Mouse (Mus musculus) MEL (cell line): ENCODE results near the gene Tprn. TPM values are rescaled to one million over a fixed set of nuclear protein-coding genes. Genes with fewer than 3 reads are reported as not detected.

ENCODE experiments used
- DNase-seq: peaks from one replicate; pipeline ENCODE4 v3.0.0; 2011; ENCODE audit warnings: low read depth, low spot score
- H3K27ac ChIP-seq: 2 replicates; pipeline ENCODE4 v1.5.1; 2012; ENCODE audit warnings: low read depth, mild to moderate bottlenecking, control low read depth, low read length, moderate library complexity; ENCODE audit not compliant: control insufficient read depth
- H3K27me3 ChIP-seq, 2 experiments: fragments of 150-350 bp in 1 of 2; sonication (generic) in 1 of 2; 2 replicates each; pipeline ENCODE4 v1.6.1; 2012; ENCODE audit warnings: low read length in 2 of 2, mild to moderate bottlenecking in 2 of 2, improper control_type of control experiment in 1 of 2, moderate library complexity in 1 of 2; ENCODE audit not compliant: insufficient read depth in 2 of 2, control insufficient read depth in 1 of 2
- H3K36me3 ChIP-seq, 2 experiments: 2 replicates each; pipeline ENCODE4 v1.6.1; 2012 to 2014; ENCODE audit warnings: low read length in 2 of 2, improper control_type of control experiment in 1 of 2, inconsistent platforms in 1 of 2, mild to moderate bottlenecking in 1 of 2; ENCODE audit not compliant: insufficient read depth in 2 of 2, control insufficient read depth in 1 of 2
- H3K4me1 ChIP-seq, 2 experiments: fragments of 150-350 bp in 1 of 2; sonication (generic) in 1 of 2; 2 replicates each; pipeline ENCODE4 v1.6.1; 2012; ENCODE audit warnings: low read length in 2 of 2, improper control_type of control experiment in 1 of 2, mild to moderate bottlenecking in 1 of 2; ENCODE audit not compliant: insufficient read depth in 2 of 2, control insufficient read depth in 1 of 2
- H3K4me3 ChIP-seq, 2 experiments: fragments of 150-350 bp in 1 of 2; sonication (generic) in 1 of 2; 2 replicates each; pipeline ENCODE4 v1.5.1; 2012; ENCODE audit warnings: low read depth in 2 of 2, low read length in 2 of 2, mild to moderate bottlenecking in 2 of 2, moderate library complexity in 2 of 2, control low read depth in 1 of 2, improper control_type of control experiment in 1 of 2; ENCODE audit not compliant: control insufficient read depth in 1 of 2, insufficient read depth in 1 of 2
- H3K79me2 ChIP-seq: 2 replicates; pipeline ENCODE4 v1.6.1; 2012; ENCODE audit warnings: mild to moderate bottlenecking, low read length, moderate library complexity; ENCODE audit not compliant: control insufficient read depth, poor library complexity, insufficient read depth
- H3K9ac ChIP-seq: 2 replicates; pipeline ENCODE4 v1.6.1; 2012; ENCODE audit warnings: low read depth, mild to moderate bottlenecking, control low read depth, low read length, moderate library complexity; ENCODE audit not compliant: control insufficient read depth, poor library complexity, severe bottlenecking
- H3K9me3 ChIP-seq: fragments of 150-350 bp; sonication (generic); replicated peaks from 2 replicates; pipeline ENCODE4 v1.6.1; 2012; ENCODE audit warnings: mild to moderate bottlenecking, low read length, improper control_type of control experiment, moderate library complexity; ENCODE audit not compliant: insufficient read depth
- BHLHE40 ChIP-seq: IDR thresholded peaks from 2 replicates; pipeline ENCODE4 v1.6.1; 2012; ENCODE audit warnings: low read depth, mild to moderate bottlenecking, inconsistent platforms, low read length, improper control_type of control experiment, borderline replicate concordance
- CTCF ChIP-seq, 3 experiments: IDR thresholded peaks in 2 of 3; conservative IDR thresholded peaks in 1 of 3; 2 replicates each; pipeline ENCODE4 v1.5.1; 2011 to 2012; ENCODE audit warnings: low read length in 3 of 3, low read depth in 2 of 3, mild to moderate bottlenecking in 2 of 3, improper control_type of control experiment in 1 of 3, inconsistent platforms in 1 of 3, mixed read lengths in 1 of 3, moderate library complexity in 1 of 3; ENCODE audit not compliant: control insufficient read depth in 1 of 3, insufficient read depth in 1 of 3, poor library complexity in 1 of 3, severe bottlenecking in 1 of 3
- E2F4 ChIP-seq: IDR thresholded peaks from 2 replicates; pipeline ENCODE4 v1.6.1; 2011; ENCODE audit warnings: low read depth, low read length, improper control_type of control experiment, borderline replicate concordance
- ELF1 ChIP-seq: IDR thresholded peaks from 2 replicates; pipeline ENCODE4 v1.6.1; 2014; ENCODE audit warnings: low read depth, mild to moderate bottlenecking, inconsistent platforms, low read length, improper control_type of control experiment, moderate library complexity
- MAX ChIP-seq: IDR thresholded peaks from 2 replicates; pipeline ENCODE4 v1.6.1; 2011; ENCODE audit warnings: low read length, improper control_type of control experiment
- MAZ ChIP-seq: IDR thresholded peaks from 2 replicates; pipeline ENCODE4 v1.6.1; 2012; ENCODE audit warnings: low read depth, mild to moderate bottlenecking, inconsistent platforms, low read length, improper control_type of control experiment
- MXI1 ChIP-seq: IDR thresholded peaks from 2 replicates; pipeline ENCODE4 v1.6.1; 2011; ENCODE audit warnings: mild to moderate bottlenecking, low read depth, low read length, improper control_type of control experiment
- MYC ChIP-seq: IDR thresholded peaks from 2 replicates; pipeline ENCODE4 v1.6.1; 2011; ENCODE audit warnings: low read depth, mild to moderate bottlenecking, low read length, improper control_type of control experiment, moderate library complexity
- NELFE ChIP-seq: IDR thresholded peaks from 2 replicates; pipeline ENCODE4 v1.6.1; 2011; ENCODE audit warnings: low read depth, low read length, improper control_type of control experiment
- NRF1 ChIP-seq: IDR thresholded peaks from 2 replicates; pipeline ENCODE4 v1.6.1; 2014; ENCODE audit warnings: low read depth, mild to moderate bottlenecking, inconsistent platforms, low read length, improper control_type of control experiment, moderate library complexity; ENCODE audit not compliant: poor library complexity, insufficient read depth, severe bottlenecking
- POLR2A ChIP-seq, 2 experiments: IDR thresholded peaks; 2 replicates each; pipeline ENCODE4 v1.6.1; 2011 to 2012; ENCODE audit warnings: low read length in 2 of 2, mild to moderate bottlenecking in 2 of 2, control low read depth in 1 of 2, improper control_type of control experiment in 1 of 2, low read depth in 1 of 2, moderate library complexity in 1 of 2; ENCODE audit not compliant: control insufficient read depth in 1 of 2, insufficient read depth in 1 of 2, poor library complexity in 1 of 2
- POLR2AphosphoS2 ChIP-seq: IDR thresholded peaks from 2 replicates; pipeline ENCODE4 v1.6.1; 2011; ENCODE audit warnings: low read length, improper control_type of control experiment
- POLR2AphosphoS5 ChIP-seq: IDR thresholded peaks from 2 replicates; pipeline ENCODE4 v1.6.1; 2012; ENCODE audit warnings: low read depth, borderline replicate concordance, mild to moderate bottlenecking, inconsistent platforms, low read length, moderate library complexity, mixed read lengths
- RAD21 ChIP-seq: IDR thresholded peaks from 2 replicates; pipeline ENCODE4 v1.6.1; 2011; ENCODE audit warnings: mild to moderate bottlenecking, low read depth, low read length, improper control_type of control experiment
- SMC3 ChIP-seq: IDR thresholded peaks from 2 replicates; pipeline ENCODE4 v1.6.1; 2011; ENCODE audit warnings: low read depth, low read length, improper control_type of control experiment
- UBTF ChIP-seq: IDR thresholded peaks from 2 replicates; pipeline ENCODE4 v1.6.1; 2012; ENCODE audit warnings: low read depth, mild to moderate bottlenecking, inconsistent platforms, low read length, improper control_type of control experiment, moderate library complexity, borderline replicate concordance; ENCODE audit not compliant: insufficient read depth
- USF1 ChIP-seq: IDR thresholded peaks from 2 replicates; pipeline ENCODE4 v1.6.1; 2014; ENCODE audit warnings: low read depth, mild to moderate bottlenecking, inconsistent platforms, low read length, improper control_type of control experiment, moderate library complexity
- USF2 ChIP-seq, 2 experiments: IDR thresholded peaks; 2 replicates each; pipeline ENCODE4 v1.6.1; 2011 to 2012; ENCODE audit warnings: improper control_type of control experiment in 2 of 2, low read length in 2 of 2, borderline replicate concordance in 1 of 2, inconsistent platforms in 1 of 2, low read depth in 1 of 2, mild to moderate bottlenecking in 1 of 2; ENCODE audit not compliant: insufficient read depth in 1 of 2
- ZC3H11A ChIP-seq: IDR thresholded peaks from 2 replicates; pipeline ENCODE4 v1.6.1; 2012; ENCODE audit warnings: low read depth, mild to moderate bottlenecking, inconsistent platforms, low read length, improper control_type of control experiment
- polyA plus RNA-seq, 2 experiments: library from polyadenylated mRNA; stranded (reverse) in 1 of 2; unstranded in 1 of 2; fragments of >175 nt in 1 of 2; fragments of >200 nt in 1 of 2; gene quantifications; 2 replicates each; pipeline versions ENCODE4 v1.2.1 to v1.2.4; 2012; ENCODE audit warnings: low replicate concordance in 2 of 2, low read depth in 1 of 2; ENCODE audit not compliant: insufficient read length in 2 of 2, insufficient read depth in 1 of 2, missing spikeins in 1 of 2
- total RNA-seq: library from RNA; depleted of rRNA; stranded (reverse); fragments of 300-350 nt; gene quantifications from 2 replicates; pipeline ENCODE4 v1.2.3, GENCODE M21; 2012

Gene Tprn
- total and polyA plus RNA-seq, 3 experiments, result 32.9 to 50.8 TPM; not detected in 1

DNA sequence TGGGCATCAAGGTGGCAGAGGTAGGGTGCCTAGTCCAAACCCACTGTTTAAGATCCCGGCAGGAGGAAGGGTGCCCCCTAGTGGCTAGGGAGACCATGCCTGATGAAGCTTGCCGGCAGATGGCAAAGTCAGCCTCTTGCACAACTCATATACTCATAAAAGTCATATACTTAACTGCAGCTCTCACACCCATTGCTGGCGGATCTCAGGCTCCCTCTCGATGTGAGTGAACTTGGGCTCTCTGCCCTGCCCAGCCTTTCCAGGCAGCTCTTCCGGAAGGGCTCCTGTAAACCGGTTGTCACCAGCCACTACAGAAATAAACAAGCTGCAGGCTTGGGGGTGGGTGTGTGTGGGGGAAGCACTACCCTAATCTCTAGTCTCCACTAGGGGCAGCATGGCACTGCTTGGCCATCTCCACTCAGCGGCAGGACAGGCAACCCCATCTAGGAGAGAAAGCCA lies 34.0 kb upstream of the Tprn start (continued):
- peak; percentile 83 for TF ChIP-seq MAZ
- peak; percentile 21 for TF ChIP-seq NELFE
- no peak for TF ChIP-seq USF2 (IDR thresholded peaks at IDR 0.05; ENCODE audit: borderline replicate concordance in 1 of 2, insufficient read depth in 1 of 2, low read depth in 1 of 2, low read length in 2 of 2)

DNA sequence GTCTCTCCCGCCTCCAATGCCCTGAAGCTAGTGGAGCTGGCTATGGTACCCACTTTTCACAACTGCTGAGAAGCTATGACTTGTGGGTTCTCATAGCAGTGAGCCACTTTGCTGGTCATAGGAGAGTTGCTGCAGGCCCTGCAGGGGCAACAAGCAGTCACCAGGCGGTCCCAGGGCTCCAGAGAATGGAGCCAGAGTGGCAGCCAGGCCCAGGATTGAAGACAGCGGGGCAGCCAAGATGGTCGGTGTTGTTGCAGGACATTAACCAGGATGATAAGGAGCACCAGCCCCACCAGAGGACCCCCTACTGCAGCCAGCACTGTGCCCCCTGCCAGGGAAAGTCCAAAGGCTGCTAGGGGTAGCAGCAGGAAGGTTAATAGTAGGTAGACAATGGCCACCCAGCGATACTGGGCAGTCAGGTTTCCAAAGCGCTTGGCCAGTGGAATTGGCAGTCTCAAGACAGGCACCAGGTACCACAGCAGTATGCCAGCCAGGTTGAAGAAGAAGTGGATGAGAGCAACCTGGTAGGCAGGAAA lies 33.4 kb upstream of the Tprn start:
- Histone ChIP-seq H3K9ac (peak overlapping the region; percentile 49), H3K27ac (peak overlapping the region; percentile 12), H3K9me3 (no peaks in the 10 kb centered on the region), H3K27me3 (no peaks in the 10 kb centered on the region), H3K79me2 (peaks cover 7% of the 10 kb centered on the region), H3K4me1 (peaks cover 12 to 31% of the 10 kb centered on the region in 2 experiments; a peak in 3 of 4 replicates), H3K36me3 (peaks cover 0 to 14% of the 10 kb centered on the region in 2 experiments; a peak in 2 of 4 replicates), H3K4me3 (peak overlapping the region; percentile 3 to 50; a peak in 3 of 4 replicates)
- no peak for DNase-seq
- TF ChIP-seq NRF1 (no peak), E2F4 (no peak), UBTF (no peak)

DNA sequence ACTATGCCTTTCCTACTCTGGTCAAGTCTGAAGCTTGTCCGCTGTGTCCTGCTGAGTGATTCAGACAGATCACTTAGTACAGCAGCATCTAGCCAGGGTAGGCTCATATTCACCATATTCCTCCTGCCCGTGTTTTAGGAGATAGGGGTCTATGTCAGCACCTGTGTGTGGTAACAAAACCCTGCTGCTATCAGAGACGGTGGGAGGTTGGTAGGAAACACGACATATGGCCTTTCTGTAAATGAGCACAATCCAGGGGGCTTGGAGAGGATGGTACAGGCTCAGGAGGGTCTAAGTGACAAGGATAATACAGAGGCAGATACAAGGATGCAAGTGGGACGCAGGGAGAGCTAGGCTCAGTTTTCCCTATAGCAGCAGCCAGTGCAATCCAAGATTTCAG lies 32.8 kb upstream of the Tprn start:
- no peaks in the 10 kb centered on the region for H3K9me3 ChIP-seq
- H3K27ac ChIP-seq, result no peak overlapping the region
- H3K79me2 ChIP-seq, result peaks cover 4% of the 10 kb centered on the region; the same call in 1 of the 2 replicates
- H3K36me3 ChIP-seq, result peaks cover 0 to 14% of the 10 kb centered on the region in 2 experiments; a peak in 2 of 4 replicates
- H3K4me1 ChIP-seq, result peaks cover 12 to 35% of the 10 kb centered on the region in 2 experiments
- no peak for TF ChIP-seq CTCF (IDR thresholded peaks at IDR 0.05 in 2 of 3, conservative IDR thresholded peaks at IDR 0.05 in 1 of 3; ENCODE audit: control insufficient read depth in 1 of 3, insufficient read depth in 1 of 3, low read depth in 2 of 3, low read length in 3 of 3, poor library complexity in 1 of 3, severe bottlenecking in 1 of 3)
- no peak for TF ChIP-seq USF1
- TF ChIP-seq RAD21, result no peak
- no peak for TF ChIP-seq MXI1
- no peak for TF ChIP-seq ELF1
- TF ChIP-seq MAX, result no peak
- no peak for TF ChIP-seq SMC3
- TF ChIP-seq POLR2AphosphoS2, result no peak
- TF ChIP-seq BHLHE40, result no peak
- no peak for TF ChIP-seq NRF1
- no peak for TF ChIP-seq POLR2A (IDR thresholded peaks at IDR 0.05; ENCODE audit: control insufficient read depth in 1 of 2, insufficient read depth in 1 of 2, low read depth in 1 of 2, low read length in 2 of 2, poor library complexity in 1 of 2)
- no peak for TF ChIP-seq ZC3H11A
- no peak for TF ChIP-seq POLR2AphosphoS5
- no peak for TF ChIP-seq MYC
- no peak overlapping the region for H3K4me3 ChIP-seq
- no peaks in the 10 kb centered on the region for H3K27me3 ChIP-seq
- DNase-seq, result no peak
- H3K9ac ChIP-seq, result no peak overlapping the region
